Mouse (Mus musculus) right cerebral cortex, postnatal 14 days (tissue): ENCODE results near the gene Dlx6.

Experiments
- DNase-seq: peaks from one replicate; pipeline ENCODE4 v3.0.0; 2022

The Dlx6 gene

GRCm38 (mm10) chr6:6877981-6878840 lies 15.1 kb downstream of the Dlx6 start:
- DNase-seq: no peak

- DNase-seq: no peak
Observed at GRCm38 (mm10) chr6:6878841-6879291, 15.7 kb downstream of the Dlx6 start.

GRCm38 (mm10) chr6:6879371-6880325 lies 16.5 kb downstream of the Dlx6 start:
- DNase-seq: no peak

GRCm38 (mm10) chr6:6880361-6881114 lies 17.4 kb downstream of the Dlx6 start:
- DNase-seq: no peak

- no peak for DNase-seq
Observed at GRCm38 (mm10) chr6:6881115-6881637, 18.0 kb downstream of the Dlx6 start.

GRCm38 (mm10) chr6:6881638-6882190 lies 18.6 kb downstream of the Dlx6 start, which contains the start of gene Dlx5:
Gene Dlx5, minus strand, starts transcription at chr6:6882085.
- DNase-seq: peak; percentile 55

- no peak for DNase-seq
Observed at GRCm38 (mm10) chr6:6882266-6882797, 19.2 kb downstream of the Dlx6 start.

- DNase-seq: peak; percentile 80
Observed at GRCm38 (mm10) chr6:6884897-6885296, 21.8 kb downstream of the Dlx6 start.

- no peak for DNase-seq
Observed at GRCm38 (mm10) chr6:6886225-6886624, 23.1 kb downstream of the Dlx6 start.

- no peak for DNase-seq
Observed at GRCm38 (mm10) chr6:6890047-6890446, 26.9 kb downstream of the Dlx6 start.

GRCm38 (mm10) chr6:6909586-6909985 lies 46.5 kb downstream of the Dlx6 start:
- DNase-seq: no peak

GRCm38 (mm10) chr6:6914304-6914703 lies 51.2 kb downstream of the Dlx6 start:
- DNase-seq: no peak

- DNase-seq: peak; percentile 37
Observed at GRCm38 (mm10) chr6:6914849-6915525, 51.9 kb downstream of the Dlx6 start.

GRCm38 (mm10) chr6:6915526-6915915 lies 52.4 kb downstream of the Dlx6 start:
- DNase-seq: no peak

GRCm38 (mm10) chr6:6917334-6917733 lies 54.2 kb downstream of the Dlx6 start:
- DNase-seq: no peak
